Mouse (Mus musculus) kidney, embryonic 14.5 days (tissue): ENCODE results near the gene Raet1d. TPM values are rescaled to one million over a fixed set of nuclear protein-coding genes. Genes with fewer than 3 reads are reported as not detected.

Source experiments
- polyA plus RNA-seq: library from polyadenylated mRNA; unstranded; fragments of >200 nt; fragmentation: Nextera tagmentation; extraction: Ambion mirVana; gene quantifications from 2 replicates; pipeline ENCODE4 v1.2.1, GENCODE M21; 2014

The Raet1d gene
- polyA plus RNA-seq, 1 experiment from 2014 or later = 15.9 TPM

Other genes with a start within 250 kb of the Raet1d start
- 35.5 and 42.1 TPM in 2 replicates for gene E030030I06Rik, start 211.3 kb upstream of the Raet1d start, polyA plus RNA-seq
- gene Raet1e, start 202.0 kb upstream of the Raet1d start, polyA plus RNA-seq = 12.2 and 14.6 TPM in 2 replicates
- gene H60b, start 202.0 kb upstream of the Raet1d start, polyA plus RNA-seq = 1.2 and 1.5 TPM in 2 replicates